ENCODE assay signal across 34 mouse cellular contexts in the genomic region with DNA sequence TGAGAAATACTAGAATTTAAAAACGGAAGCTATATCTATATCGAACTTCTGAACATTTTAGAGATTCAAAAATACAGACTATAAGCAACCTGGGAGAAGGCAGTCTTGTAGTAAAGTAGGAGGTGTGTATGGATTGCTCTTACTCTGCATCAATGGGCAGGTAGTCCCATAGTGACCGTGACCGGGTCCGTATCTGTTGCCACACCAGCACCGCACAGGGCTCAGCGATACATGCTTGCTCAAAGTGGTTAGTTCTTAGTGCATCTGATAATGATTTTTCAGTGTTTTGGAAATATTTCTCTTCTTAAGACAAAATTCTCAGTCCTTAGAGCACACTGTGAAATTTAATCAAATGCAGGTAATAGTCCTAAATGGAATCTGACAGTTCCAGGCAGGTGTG.
"Had no signal": no experiment of that assay in that cellular context is flagged by ENCODE, and none has a peak within 500 bp of the region (broad histone marks: within the 10 kb centered on the region; RNA-seq: fewer than 3 reads in every experiment).

No protein-coding gene starts in this region.

- H3K27me3 ChIP-seq: heart, embryonic 13.5 days; heart, embryonic 15.5 days; hindbrain, embryonic 12.5 days; hindbrain, embryonic 13.5 days; hindbrain, embryonic 15.5 days; intestine, embryonic 15.5 days; kidney, embryonic 15.5 days had no signal

- H3K9me3 ChIP-seq: heart, embryonic 13.5 days; heart, embryonic 15.5 days; hindbrain, embryonic 10.5 days; hindbrain, embryonic 12.5 days; hindbrain, embryonic 13.5 days; hindbrain, embryonic 15.5 days; intestine, embryonic 15.5 days; kidney, embryonic 15.5 days had no signal

- H3K4me2 ChIP-seq: heart, embryonic 11.5 days; heart, embryonic 13.5 days; heart, embryonic 15.5 days; hindbrain, embryonic 12.5 days; hindbrain, embryonic 13.5 days; hindbrain, embryonic 14.5 days; hindbrain, embryonic 15.5 days; intestine, embryonic 15.5 days; kidney, embryonic 15.5 days had no signal

- H3K4me1 ChIP-seq: heart, embryonic 13.5 days; heart, embryonic 15.5 days; hindbrain, embryonic 10.5 days; hindbrain, embryonic 12.5 days; hindbrain, embryonic 13.5 days; hindbrain, embryonic 15.5 days; intestine, embryonic 15.5 days; kidney, embryonic 15.5 days had no signal

- H3K27ac ChIP-seq: heart, embryonic 13.5 days; heart, embryonic 15.5 days; hindbrain, embryonic 10.5 days; hindbrain, embryonic 12.5 days; hindbrain, embryonic 13.5 days; hindbrain, embryonic 14.5 days; hindbrain, embryonic 15.5 days; hindbrain, postnatal 0 days; intestine, embryonic 15.5 days; kidney, embryonic 15.5 days; kidney, postnatal 0 days; layer of hippocampus, adult 2 months; left cerebral cortex, adult 2 months had no signal

- H3K36me3 ChIP-seq: heart, embryonic 13.5 days; heart, embryonic 15.5 days; hindbrain, embryonic 10.5 days; hindbrain, embryonic 12.5 days; hindbrain, embryonic 13.5 days; hindbrain, embryonic 15.5 days; intestine, embryonic 15.5 days; kidney, embryonic 15.5 days had no signal

- DNase-seq: heart, postnatal 10 days; heart, postnatal 14 days; heart, postnatal 36 days; heart, postnatal 4 days; kidney, adult 11 months; kidney, adult 18-20 months; kidney, adult 2 months; kidney, adult 8-10 months; kidney, adult 9 months; kidney, postnatal 10 days; kidney, postnatal 14 days; kidney, postnatal 25 days; kidney, postnatal 36 days; kidney, postnatal 4 days; layer of hippocampus, adult 9-11 months; layer of hippocampus, postnatal 36 days had no signal

- H3K9ac ChIP-seq: heart, embryonic 13.5 days; heart, embryonic 15.5 days; hindbrain, embryonic 12.5 days; hindbrain, embryonic 13.5 days; hindbrain, embryonic 14.5 days; hindbrain, embryonic 15.5 days; intestine, embryonic 15.5 days; kidney, embryonic 15.5 days had no signal

- ATAC-seq: hindbrain, embryonic 16.5 days; hindbrain, postnatal 0 days; inflammation-experienced regulatory T-cells, adult 6 months; intestine, embryonic 15.5 days; intestine, embryonic 16.5 days; intestine, postnatal 0 days had no signal

- H3K4me3 ChIP-seq: heart, embryonic 13.5 days; heart, embryonic 15.5 days; hindbrain, embryonic 10.5 days; hindbrain, embryonic 12.5 days; hindbrain, embryonic 13.5 days; hindbrain, embryonic 15.5 days; intestine, embryonic 15.5 days; kidney, embryonic 15.5 days; layer of hippocampus, adult 2 months; left cerebral cortex, adult 2 months had no signal
